In the genomic region with DNA sequence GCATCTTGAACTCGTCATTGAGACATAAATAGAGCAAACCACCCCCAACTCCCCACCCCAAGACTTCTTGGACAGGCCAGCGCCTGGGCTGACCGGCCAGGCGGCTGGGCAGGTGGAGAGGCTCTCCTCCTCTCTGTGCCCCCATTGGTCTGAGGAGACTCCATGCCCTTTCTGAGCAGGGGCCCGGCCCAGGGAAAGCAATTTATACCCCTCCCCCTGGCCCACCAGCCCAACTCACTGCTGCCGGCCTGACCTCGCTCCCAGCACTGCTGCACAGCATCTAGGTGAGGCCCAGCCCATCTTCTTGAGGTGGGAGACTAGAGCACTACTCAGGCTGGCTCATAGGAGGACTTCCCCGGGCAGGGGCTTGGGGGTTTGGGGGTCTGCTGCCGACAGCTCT, we compare ENCODE assay signal across 9 mouse cellular contexts. TPM values are rescaled to one million over a fixed set of nuclear protein-coding genes. Genes with fewer than 3 reads are reported as not detected.
DNase-seq lines count a peak whose midpoint lies in the region; ATAC-seq lines count a peak whose summit lies in the region.
"Had no signal": no experiment of that assay in that cellular context is flagged by ENCODE, and none has a peak within 500 bp of the region (broad histone marks: within the 10 kb centered on the region; RNA-seq: fewer than 3 reads in every experiment).

A gene (plus strand): TSS at position 224 of the 400 bp plus-strand sequence.

- DNase-seq in heart, adult 18-20 months, result no peak
- DNase-seq in midbrain, embryonic 11.5 days (ENCODE audit: low spot score, missing footprints), result no peak
- DNase-seq in midbrain, embryonic 14.5 days, result no peak
- DNase-seq in gastrocnemius, postnatal 4 days (ENCODE audit: low spot score in 2 of 2), result no peak
- no peak for DNase-seq in retina, postnatal 1 day
- DNase-seq in cerebellum, postnatal 10 days, result no peak

- H3K27me3 ChIP-seq in heart, embryonic 13.5 days (replicated peaks), result no peaks in the 10 kb centered on the region
- H3K27me3 ChIP-seq in midbrain, embryonic 11.5 days (ENCODE audit: control insufficient read depth, insufficient read depth, low read length), result no peaks in the 10 kb centered on the region
- H3K27me3 ChIP-seq in midbrain, embryonic 14.5 days (ENCODE audit: control insufficient read depth, insufficient read depth, low read length), result no peaks in the 10 kb centered on the region

- peak within 1 kb of the TSS; percentile 66 for H3K9ac ChIP-seq in heart, embryonic 13.5 days
- H3K9ac ChIP-seq in midbrain, embryonic 11.5 days (ENCODE audit: low read length), result 0 out of 2 replicates have a peak within 1 kb of the TSS, but pooled peaks have one; percentile 12
- H3K9ac ChIP-seq in midbrain, embryonic 14.5 days (replicated peaks; ENCODE audit: low read length), result no peak within 1 kb of the TSS

- H3K4me2 ChIP-seq in heart, embryonic 13.5 days, result no peak within 1 kb of the TSS
- H3K4me2 ChIP-seq in midbrain, embryonic 11.5 days, result no peak within 1 kb of the TSS
- H3K4me2 ChIP-seq in midbrain, embryonic 14.5 days (ENCODE audit: low read length), result no peak within 1 kb of the TSS

- peak within 1 kb of the TSS; percentile 80 for H3K27ac ChIP-seq in heart, embryonic 13.5 days (replicated peaks)
- no peak within 1 kb of the TSS for H3K27ac ChIP-seq in midbrain, embryonic 11.5 days (ENCODE audit: low read depth, low read length)
- H3K27ac ChIP-seq in midbrain, embryonic 14.5 days (replicated peaks; ENCODE audit: low read depth, low read length), result no peak within 1 kb of the TSS

- H3K4me1 ChIP-seq in heart, embryonic 13.5 days, result peaks cover 39% of the 10 kb centered on the region
- H3K4me1 ChIP-seq in midbrain, embryonic 11.5 days (ENCODE audit: control insufficient read depth, insufficient read depth, low read length), result no peaks in the 10 kb centered on the region
- no peaks in the 10 kb centered on the region for H3K4me1 ChIP-seq in midbrain, embryonic 14.5 days (ENCODE audit: control insufficient read depth, insufficient read depth, low read length)

- H3K9me3 ChIP-seq in heart, embryonic 13.5 days, result no peaks in the 10 kb centered on the region
- no peaks in the 10 kb centered on the region for H3K9me3 ChIP-seq in midbrain, embryonic 11.5 days (ENCODE audit: control insufficient read depth, low read length)
- no peaks in the 10 kb centered on the region for H3K9me3 ChIP-seq in midbrain, embryonic 14.5 days (ENCODE audit: control insufficient read depth, low read length)

- H3K4me3 ChIP-seq in heart, embryonic 13.5 days, result no peak within 1 kb of the TSS
- no peak within 1 kb of the TSS for H3K4me3 ChIP-seq in midbrain, embryonic 11.5 days (ENCODE audit: low read depth, low read length)
- no peak within 1 kb of the TSS for H3K4me3 ChIP-seq in midbrain, embryonic 14.5 days (replicated peaks; ENCODE audit: low read depth, low read length)

- ATAC-seq in heart, embryonic 13.5 days (ENCODE audit: extremely low read depth, insufficient number of reproducible peaks, low FRiP score, low TSS enrichment), result no peak
- ATAC-seq in midbrain, embryonic 11.5 days (ENCODE audit: low FRiP score), result no peak
- no peak for ATAC-seq in midbrain, embryonic 14.5 days (ENCODE audit: low FRiP score, low TSS enrichment)
- no peak for ATAC-seq in neutrophil, adult 5-6 weeks (ENCODE audit: extremely low read depth, insufficient number of reproducible peaks, low FRiP score, poor library complexity, severe bottlenecking)
- ATAC-seq: CD4-positive, CD25-positive, alpha-beta regulatory T cell, adult 4 months had no signal

- no peaks in the 10 kb centered on the region for H3K36me3 ChIP-seq in heart, embryonic 13.5 days
- H3K36me3 ChIP-seq in midbrain, embryonic 11.5 days (ENCODE audit: control insufficient read depth, insufficient read depth, low read length), result no peaks in the 10 kb centered on the region
- no peaks in the 10 kb centered on the region for H3K36me3 ChIP-seq in midbrain, embryonic 14.5 days (ENCODE audit: control insufficient read depth, insufficient read depth, low read length)

- WGBS in heart, embryonic 13.5 days, result 70% methylated on average over 9 of the region's 9 CpGs
- 82% methylated on average over 9 of the region's 9 CpGs for WGBS in midbrain, embryonic 11.5 days
- 82% methylated on average over 9 of the region's 9 CpGs for WGBS in midbrain, embryonic 14.5 days

RNA-seq across cellular contexts. Expression of the gene that starts here (rescaled TPM):
- 34.8 and 41.9 TPM in 2 replicates for polyA plus RNA-seq in heart, embryonic 13.5 days (2015; fragmentation: Nextera tagmentation; extraction: Ambion mirVana)
- total RNA-seq in heart, adult 18-20 months (2021), result 1 to 10 TPM; 1.8 to 2.6 TPM
- 0.47 and 0.96 TPM in 2 replicates for polyA plus RNA-seq in midbrain, embryonic 11.5 days (2014; fragmentation: Nextera tagmentation; extraction: Ambion mirVana)
- polyA plus RNA-seq in midbrain, embryonic 14.5 days (2014; fragmentation: Nextera tagmentation; extraction: Ambion mirVana), result not detected in 2 replicates
- total RNA-seq in gastrocnemius, postnatal 4 days (2021), result 1,000 to 10,000 TPM; 7,757 to 8,026 TPM
- total RNA-seq in neutrophil, adult 5-6 weeks (2017), result 18.2 and 31.9 TPM in 2 replicates
- polyA plus RNA-seq: CD4-positive, CD25-positive, alpha-beta regulatory T cell, adult 4 months had no signal

Comparison
In these comparisons a context has a peak if more than half of its experiments do, and no peak if none do; other contexts are left out.
1. RNA of the gene that starts here (total RNA-seq): 7,757 to 8,026 TPM in gastrocnemius, postnatal 4 days; 18.2 to 31.9 TPM in neutrophil, adult 5-6 weeks and 1.8 to 2.6 TPM in heart, adult 18-20 months; every median in the first group is over 100 times any median in the second.
2. RNA of the gene that starts here (polyA plus RNA-seq): 34.8 to 41.9 TPM in heart, embryonic 13.5 days; 0.47 to 0.96 TPM in midbrain, embryonic 11.5 days and not detected in midbrain, embryonic 14.5 days; every median in the first group is over 10 times any median in the second.